Mouse (Mus musculus) thymus, postnatal 10 days (tissue): ENCODE results near the gene Tbc1d20.

Source experiments
- DNase-seq, 2 experiments: peaks; one replicate each; pipeline ENCODE4 v3.0.0; 2021; ENCODE audit warnings: low spot score in 2 of 2

Tbc1d20 gene

GRCm38 (mm10) chr2:152358977-152359376 lies 65.3 kb downstream of the Tbc1d20 start:
- DNase-seq = peak in 1 of 2 experiments; percentile 27

GRCm38 (mm10) chr2:152359616-152360015 lies 66.0 kb downstream of the Tbc1d20 start:
- DNase-seq = no peak

GRCm38 (mm10) chr2:152360271-152360775 lies 66.7 kb downstream of the Tbc1d20 start:
- DNase-seq = peak; percentile 11 to 13

- DNase-seq = no peak
Observed at GRCm38 (mm10) chr2:152361193-152361592, 67.6 kb downstream of the Tbc1d20 start.
